11 mouse cellular contexts compared by ENCODE assay signal in the genomic region with DNA sequence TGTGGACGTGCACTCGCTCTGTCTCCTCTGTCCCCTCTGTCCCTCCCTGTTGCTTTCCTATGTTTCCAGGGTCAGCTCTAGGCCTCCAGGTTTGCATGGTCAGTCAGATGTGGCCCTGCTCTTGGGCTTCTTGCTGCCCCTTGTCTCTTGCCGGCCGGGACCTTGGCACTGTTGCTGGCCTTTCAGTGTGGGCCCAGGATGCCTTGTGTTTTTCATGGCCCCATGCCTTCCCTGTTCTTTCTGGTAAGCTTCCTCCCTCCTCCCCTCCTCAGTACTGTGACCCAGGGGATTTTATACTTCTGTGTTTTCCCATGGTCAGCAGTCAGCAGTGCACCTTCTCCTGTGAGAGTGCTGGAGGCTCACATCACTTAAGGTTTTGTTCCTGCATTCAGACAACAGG. TPM values are rescaled to one million over a fixed set of nuclear protein-coding genes. Genes with fewer than 3 reads are reported as not detected.
DNase-seq lines count a peak whose midpoint lies in the region; ATAC-seq lines count a peak whose summit lies in the region.
"Had no signal": no experiment of that assay in that cellular context is flagged by ENCODE, and none has a peak within 500 bp of the region (broad histone marks: within the 10 kb centered on the region; RNA-seq: fewer than 3 reads in every experiment).

No protein-coding gene starts in this region.

- H3K4me3 ChIP-seq in heart, embryonic 10.5 days = no peak overlapping the region
- no peak overlapping the region for H3K4me3 ChIP-seq in neural tube, embryonic 11.5 days (ENCODE audit: low read depth, low read length)

- 43% methylated on average over 4 of the region's 4 CpGs for WGBS in heart, embryonic 10.5 days
- 13% methylated on average over 4 of the region's 4 CpGs for WGBS in neural tube, embryonic 11.5 days

- no peaks in the 10 kb centered on the region for H3K27me3 ChIP-seq in heart, embryonic 10.5 days (ENCODE audit: insufficient read depth, poor library complexity, severe bottlenecking)
- H3K27me3 ChIP-seq in neural tube, embryonic 11.5 days (ENCODE audit: control insufficient read depth, insufficient read depth, low read length) = no peaks in the 10 kb centered on the region

- no peaks in the 10 kb centered on the region for H3K9me3 ChIP-seq in heart, embryonic 10.5 days
- no peaks in the 10 kb centered on the region for H3K9me3 ChIP-seq in neural tube, embryonic 11.5 days (ENCODE audit: control insufficient read depth, low read length)

- peaks cover 12% of the 10 kb centered on the region for H3K36me3 ChIP-seq in heart, embryonic 10.5 days
- no peaks in the 10 kb centered on the region for H3K36me3 ChIP-seq in neural tube, embryonic 11.5 days (ENCODE audit: control insufficient read depth, insufficient read depth, low read length)

- intact Hi-C loops in heart, postnatal 10 days (cut with DNase I) = no loop called here

- ATAC-seq in neural tube, embryonic 11.5 days (ENCODE audit: insufficient read depth, low FRiP score, low TSS enrichment) = no peak

- H3K9ac ChIP-seq in neural tube, embryonic 11.5 days (ENCODE audit: low read length) = peak overlapping the region; percentile 18; the same call in 1 of the 2 replicates

- no peak for DNase-seq in heart, embryonic 10.5 days (ENCODE audit: low spot score)
- no peak for DNase-seq in heart, postnatal 10 days
- DNase-seq in neural tube, embryonic 11.5 days (ENCODE audit: low spot score) = no peak
- DNase-seq in neural tube, embryonic 10.5 days (ENCODE audit: extremely low spot score, low spot score) = no peak
- peak; percentile 50 for DNase-seq in kidney, postnatal 10 days
- DNase-seq in cerebellum, postnatal 25 days = no peak
- no peak for DNase-seq in frontal cortex, postnatal 10 days (ENCODE audit: low spot score in 2 of 2)
- DNase-seq in adrenal gland, postnatal 14 days = no peak
- DNase-seq: liver; retina, postnatal 1 day had no signal

- no peak overlapping the region for H3K4me2 ChIP-seq in neural tube, embryonic 11.5 days (ENCODE audit: low read depth)
- H3K4me2 ChIP-seq: midbrain, embryonic 11.5 days had no signal

- H3K4me1 ChIP-seq in heart, embryonic 10.5 days = peaks cover 62% of the 10 kb centered on the region
- H3K4me1 ChIP-seq in neural tube, embryonic 11.5 days (ENCODE audit: control insufficient read depth, insufficient read depth, low read length) = peaks cover 20% of the 10 kb centered on the region

- H3K27ac ChIP-seq in heart, embryonic 10.5 days = peak overlapping the region; percentile 67
- peak overlapping the region; percentile 7; the same call in 1 of the 2 replicates for H3K27ac ChIP-seq in neural tube, embryonic 11.5 days (ENCODE audit: low read depth, low read length)

RNA-seq across cellular contexts. Expression of gene Acvr1b, which starts 7.6 kb away (rescaled TPM):
- polyA plus RNA-seq in heart, embryonic 10.5 days (2016; fragmentation: Nextera tagmentation; extraction: Ambion mirVana) = 5.4 and 5.6 TPM in 2 replicates
- 10 to 100 TPM; 18.7 to 20.9 TPM for total RNA-seq in heart, postnatal 10 days (2021)
- polyA plus RNA-seq in neural tube, embryonic 11.5 days (2014; fragmentation: Nextera tagmentation; extraction: Ambion mirVana) = 16.6 and 17.4 TPM in 2 replicates
- total RNA-seq in adrenal gland, postnatal 14 days (2021) = 9.0 and 11.2 TPM in 2 replicates

RNA-seq across cellular contexts. Expression of gene Grasp, which starts 42.5 kb away (rescaled TPM):
- 3.4 and 5.0 TPM in 2 replicates for polyA plus RNA-seq in heart, embryonic 10.5 days (2016; fragmentation: Nextera tagmentation; extraction: Ambion mirVana)
- total RNA-seq in heart, postnatal 10 days (2021) = 10 to 100 TPM; 14.9 to 18.0 TPM
- 6.6 TPM in 2 replicates for polyA plus RNA-seq in neural tube, embryonic 11.5 days (2014; fragmentation: Nextera tagmentation; extraction: Ambion mirVana)
- 20.7 and 29.7 TPM in 2 replicates for total RNA-seq in adrenal gland, postnatal 14 days (2021)

RNA-seq across cellular contexts. Expression of gene Acvrl1, which starts 53.2 kb away (rescaled TPM):
- polyA plus RNA-seq in heart, embryonic 10.5 days (2016; fragmentation: Nextera tagmentation; extraction: Ambion mirVana) = 2.7 and 5.2 TPM in 2 replicates
- total RNA-seq in heart, postnatal 10 days (2021) = 10 to 100 TPM; 27.1 to 36.6 TPM
- 5.1 and 5.2 TPM in 2 replicates for polyA plus RNA-seq in neural tube, embryonic 11.5 days (2014; fragmentation: Nextera tagmentation; extraction: Ambion mirVana)
- 16.7 and 20.7 TPM in 2 replicates for total RNA-seq in adrenal gland, postnatal 14 days (2021)
